Mouse (Mus musculus): ENCODE measurements around the gene Hectd1. TPM values are rescaled to one million over a fixed set of nuclear protein-coding genes. Genes with fewer than 3 reads are reported as not detected.

Gene Hectd1
- polyA plus RNA-seq, 1 experiment from 2014 or later, result 34.1 TPM

GRCm38 (mm10) chr12:51729058-51729457, 100.3 kb downstream of the Hectd1 start:
- Histone ChIP-seq H3K9me3 (replicated peaks; ENCODE audit: control insufficient read depth, low read length, poor library complexity, severe bottlenecking) (no peaks in the 10 kb centered on the region), H3K4me2 (ENCODE audit: low read length) (no peak overlapping the region), H3K27me3 (ENCODE audit: control insufficient read depth, insufficient read depth, low read depth, low read length) (no peaks in the 10 kb centered on the region), H3K27ac (ENCODE audit: low read length) (no peak overlapping the region), H3K4me1 (ENCODE audit: control insufficient read depth, insufficient read depth, low read length) (no peaks in the 10 kb centered on the region), H3K36me3 (ENCODE audit: control insufficient read depth, insufficient read depth, low read length) (peaks cover 6% of the 10 kb centered on the region), H3K9ac (ENCODE audit: low read depth, low read length) (0 out of 2 replicates have a peak overlapping the region, but pooled peaks have one; percentile 3), H3K4me3 (ENCODE audit: low read depth, low read length) (no peak overlapping the region)
- WGBS, result 76% methylated on average over 11 of the region's 11 CpGs
- no peak for ATAC-seq

- H3K36me3 ChIP-seq (ENCODE audit: control insufficient read depth, insufficient read depth, low read length), result peaks cover 12% of the 10 kb centered on the region
- H3K4me3 ChIP-seq (ENCODE audit: low read depth, low read length), result no peak overlapping the region
- WGBS, result 97% methylated on average over 8 of the region's 8 CpGs
- H3K9ac ChIP-seq (ENCODE audit: low read depth, low read length), result no peak overlapping the region
- no peak for ATAC-seq
- H3K27me3 ChIP-seq (ENCODE audit: control insufficient read depth, insufficient read depth, low read depth, low read length), result no peaks in the 10 kb centered on the region
- H3K4me1 ChIP-seq (ENCODE audit: control insufficient read depth, insufficient read depth, low read length), result no peaks in the 10 kb centered on the region
- H3K27ac ChIP-seq (ENCODE audit: low read length), result no peak overlapping the region
- no peak overlapping the region for H3K4me2 ChIP-seq (ENCODE audit: low read length)
- H3K9me3 ChIP-seq (replicated peaks; ENCODE audit: control insufficient read depth, low read length, poor library complexity, severe bottlenecking), result no peaks in the 10 kb centered on the region
Measured at GRCm38 (mm10) chr12:51721836-51722235, 107.5 kb downstream of the Hectd1 start.

GRCm38 (mm10) chr12:51718617-51719016, 110.7 kb downstream of the Hectd1 start:
- H3K27me3 ChIP-seq (ENCODE audit: control insufficient read depth, insufficient read depth, low read depth, low read length), result no peaks in the 10 kb centered on the region
- H3K4me2 ChIP-seq (ENCODE audit: low read length), result no peak overlapping the region
- H3K4me1 ChIP-seq (ENCODE audit: control insufficient read depth, insufficient read depth, low read length), result no peaks in the 10 kb centered on the region
- WGBS, result 94% methylated on average over 6 of the region's 6 CpGs
- H3K36me3 ChIP-seq (ENCODE audit: control insufficient read depth, insufficient read depth, low read length), result peaks cover 6% of the 10 kb centered on the region; the same call in 1 of the 2 replicates
- H3K9ac ChIP-seq (ENCODE audit: low read depth, low read length), result no peak overlapping the region
- no peak overlapping the region for H3K4me3 ChIP-seq (ENCODE audit: low read depth, low read length)
- no peak for ATAC-seq
- H3K9me3 ChIP-seq (replicated peaks; ENCODE audit: control insufficient read depth, low read length, poor library complexity, severe bottlenecking), result no peaks in the 10 kb centered on the region
- H3K27ac ChIP-seq (ENCODE audit: low read length), result no peak overlapping the region

GRCm38 (mm10) chr12:51712685-51713084, 116.7 kb downstream of the Hectd1 start:
- H3K27me3 ChIP-seq (ENCODE audit: control insufficient read depth, insufficient read depth, low read depth, low read length), result no peaks in the 10 kb centered on the region
- WGBS, result 76% methylated on average over 1 of the region's 1 CpGs
- H3K9me3 ChIP-seq (replicated peaks; ENCODE audit: control insufficient read depth, low read length, poor library complexity, severe bottlenecking), result no peaks in the 10 kb centered on the region
- no peak overlapping the region for H3K9ac ChIP-seq (ENCODE audit: low read depth, low read length)
- H3K36me3 ChIP-seq (ENCODE audit: control insufficient read depth, insufficient read depth, low read length), result no peaks in the 10 kb centered on the region
- H3K27ac ChIP-seq (ENCODE audit: low read length), result no peak overlapping the region
- no peak for ATAC-seq
- H3K4me1 ChIP-seq (ENCODE audit: control insufficient read depth, insufficient read depth, low read length), result no peaks in the 10 kb centered on the region
- no peak overlapping the region for H3K4me3 ChIP-seq (ENCODE audit: low read depth, low read length)
- H3K4me2 ChIP-seq (ENCODE audit: low read length), result no peak overlapping the region

GRCm38 (mm10) chr12:51710154-51710553, 119.2 kb downstream of the Hectd1 start:
- Histone ChIP-seq H3K4me1 (ENCODE audit: control insufficient read depth, insufficient read depth, low read length) (no peaks in the 10 kb centered on the region), H3K4me2 (ENCODE audit: low read length) (no peak overlapping the region), H3K9me3 (replicated peaks; ENCODE audit: control insufficient read depth, low read length, poor library complexity, severe bottlenecking) (no peaks in the 10 kb centered on the region), H3K27me3 (ENCODE audit: control insufficient read depth, insufficient read depth, low read depth, low read length) (no peaks in the 10 kb centered on the region), H3K36me3 (ENCODE audit: control insufficient read depth, insufficient read depth, low read length) (no peaks in the 10 kb centered on the region), H3K9ac (ENCODE audit: low read depth, low read length) (no peak overlapping the region), H3K4me3 (ENCODE audit: low read depth, low read length) (no peak overlapping the region), H3K27ac (ENCODE audit: low read length) (no peak overlapping the region)
- no peak for ATAC-seq
- WGBS, result 77% methylated on average over 5 of the region's 5 CpGs

GRCm38 (mm10) chr12:51709741-51710140, 119.6 kb downstream of the Hectd1 start:
- WGBS, result 72% methylated on average over 3 of the region's 3 CpGs
- no peak overlapping the region for H3K9ac ChIP-seq (ENCODE audit: low read depth, low read length)

GRCm38 (mm10) chr12:51708941-51709686, 120.2 kb downstream of the Hectd1 start:
- ATAC-seq, result no peak
- Histone ChIP-seq H3K27ac (ENCODE audit: low read length) (peak overlapping the region; percentile 6; the same call in 1 of the 2 replicates), H3K27me3 (ENCODE audit: control insufficient read depth, insufficient read depth, low read depth, low read length) (no peaks in the 10 kb centered on the region), H3K9ac (ENCODE audit: low read depth, low read length) (no peak overlapping the region), H3K4me3 (ENCODE audit: low read depth, low read length) (no peak overlapping the region), H3K4me1 (ENCODE audit: control insufficient read depth, insufficient read depth, low read length) (no peaks in the 10 kb centered on the region), H3K9me3 (replicated peaks; ENCODE audit: control insufficient read depth, low read length, poor library complexity, severe bottlenecking) (no peaks in the 10 kb centered on the region), H3K36me3 (ENCODE audit: control insufficient read depth, insufficient read depth, low read length) (no peaks in the 10 kb centered on the region), H3K4me2 (ENCODE audit: low read length) (no peak overlapping the region)
- 56% methylated on average over 14 of the region's 14 CpGs for WGBS

More at GRCm38 (mm10) chr12:51709741-51710140, 119.6 kb downstream of the Hectd1 start:
- no peak overlapping the region for H3K4me3 ChIP-seq (ENCODE audit: low read depth, low read length)
- no peaks in the 10 kb centered on the region for H3K4me1 ChIP-seq (ENCODE audit: control insufficient read depth, insufficient read depth, low read length)
- H3K36me3 ChIP-seq (ENCODE audit: control insufficient read depth, insufficient read depth, low read length), result no peaks in the 10 kb centered on the region
- no peaks in the 10 kb centered on the region for H3K9me3 ChIP-seq (replicated peaks; ENCODE audit: control insufficient read depth, low read length, poor library complexity, severe bottlenecking)
- ATAC-seq, result no peak
- H3K4me2 ChIP-seq (ENCODE audit: low read length), result no peak overlapping the region
- no peaks in the 10 kb centered on the region for H3K27me3 ChIP-seq (ENCODE audit: control insufficient read depth, insufficient read depth, low read depth, low read length)
- no peak overlapping the region for H3K27ac ChIP-seq (ENCODE audit: low read length)

- Histone ChIP-seq H3K27me3 (ENCODE audit: control insufficient read depth, insufficient read depth, low read depth, low read length) (no peaks in the 10 kb centered on the region), H3K4me1 (ENCODE audit: control insufficient read depth, insufficient read depth, low read length) (no peaks in the 10 kb centered on the region), H3K27ac (ENCODE audit: low read length) (no peak overlapping the region), H3K4me2 (ENCODE audit: low read length) (no peak overlapping the region), H3K9ac (ENCODE audit: low read depth, low read length) (no peak overlapping the region), H3K9me3 (replicated peaks; ENCODE audit: control insufficient read depth, low read length, poor library complexity, severe bottlenecking) (no peaks in the 10 kb centered on the region), H3K4me3 (ENCODE audit: low read depth, low read length) (no peak overlapping the region), H3K36me3 (ENCODE audit: control insufficient read depth, insufficient read depth, low read length) (no peaks in the 10 kb centered on the region)
- 91% methylated on average over 5 of the region's 5 CpGs for WGBS
- ATAC-seq, result no peak
Measured at GRCm38 (mm10) chr12:51706673-51707235, 122.6 kb downstream of the Hectd1 start.

GRCm38 (mm10) chr12:51705778-51706177, 123.6 kb downstream of the Hectd1 start:
- H3K9ac ChIP-seq (ENCODE audit: low read depth, low read length), result no peak overlapping the region
- 82% methylated on average over 12 of the region's 12 CpGs for WGBS
- no peaks in the 10 kb centered on the region for H3K4me1 ChIP-seq (ENCODE audit: control insufficient read depth, insufficient read depth, low read length)
- no peaks in the 10 kb centered on the region for H3K9me3 ChIP-seq (replicated peaks; ENCODE audit: control insufficient read depth, low read length, poor library complexity, severe bottlenecking)
- no peak overlapping the region for H3K27ac ChIP-seq (ENCODE audit: low read length)
- no peak overlapping the region for H3K4me3 ChIP-seq (ENCODE audit: low read depth, low read length)
- H3K27me3 ChIP-seq (ENCODE audit: control insufficient read depth, insufficient read depth, low read depth, low read length), result no peaks in the 10 kb centered on the region
- H3K4me2 ChIP-seq (ENCODE audit: low read length), result no peak overlapping the region
- H3K36me3 ChIP-seq (ENCODE audit: control insufficient read depth, insufficient read depth, low read length), result no peaks in the 10 kb centered on the region
- ATAC-seq, result no peak
